ENCODE assay signal across 8 mouse cellular contexts in the genomic region with DNA sequence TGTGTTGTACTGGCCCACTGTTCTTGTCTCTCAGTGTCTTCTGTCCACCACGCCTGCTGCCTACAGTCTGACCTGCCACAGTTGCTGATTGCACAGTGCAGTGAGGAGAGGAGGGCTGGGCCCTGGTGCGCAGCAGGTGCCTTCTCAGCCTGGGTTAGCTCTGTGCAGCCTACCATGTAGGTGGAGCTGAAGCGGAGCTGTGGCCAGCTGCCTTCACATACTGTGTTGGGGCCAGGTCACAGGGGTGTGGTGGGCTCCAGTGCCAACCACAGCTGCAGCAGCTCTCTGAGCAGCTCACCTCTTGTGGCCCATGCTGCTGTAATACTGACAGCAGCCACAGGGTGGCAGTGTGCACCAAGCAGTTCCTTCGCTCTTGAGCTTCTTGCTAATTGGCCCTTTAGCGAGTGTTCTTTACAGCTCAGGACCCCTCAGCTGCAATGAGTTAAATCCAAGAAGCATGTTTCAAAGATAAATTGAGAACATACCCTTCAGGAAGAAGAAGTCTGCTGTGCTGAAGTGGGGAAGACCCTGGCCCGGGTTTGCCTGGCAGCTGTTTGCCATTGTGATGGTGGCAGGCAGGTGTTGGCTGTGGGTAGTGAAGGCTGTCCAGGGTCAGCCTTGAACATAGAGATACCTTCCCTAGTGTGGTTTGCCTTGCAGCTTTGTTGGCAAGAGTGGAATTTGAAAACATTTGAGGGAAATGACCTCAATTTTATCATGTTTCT. TPM values are rescaled to one million over a fixed set of nuclear protein-coding genes. Genes with fewer than 3 reads are reported as not detected.
DNase-seq lines count a peak whose midpoint lies in the region; ATAC-seq lines count a peak whose summit lies in the region.

No protein-coding gene starts in this region.

- 42% methylated on average over 6 of the region's 6 CpGs for WGBS in embryonic facial prominence, embryonic 12.5 days
- WGBS in heart, embryonic 10.5 days = 53% methylated on average over 6 of the region's 6 CpGs
- WGBS in liver, embryonic 12.5 days (ENCODE audit: insufficient replicate concordance) = 45% methylated on average over 6 of the region's 6 CpGs
- 50% methylated on average over 6 of the region's 6 CpGs for WGBS in stomach, embryonic 14.5 days

- H3K36me3 ChIP-seq in embryonic facial prominence, embryonic 12.5 days = peaks cover 54% of the 10 kb centered on the region
- peaks cover 68% of the 10 kb centered on the region for H3K36me3 ChIP-seq in heart, embryonic 10.5 days
- peaks cover 75% of the 10 kb centered on the region for H3K36me3 ChIP-seq in liver, embryonic 12.5 days
- peaks cover 23% of the 10 kb centered on the region for H3K36me3 ChIP-seq in stomach, embryonic 14.5 days (ENCODE audit: control insufficient read depth, insufficient read depth, low read length)

- peak; percentile 89 for DNase-seq in 3T3-L1 (ENCODE audit: low read depth, low spot score)
- DNase-seq in adrenal gland, postnatal 25 days = peak; percentile 85
- peak; percentile 90 for DNase-seq in heart, embryonic 10.5 days (ENCODE audit: low spot score)
- peak; percentile 93 for DNase-seq in kidney, postnatal 10 days
- peak; percentile 27 to 75 for DNase-seq in natural killer cell, adult 2 months (ENCODE audit: low spot score in 2 of 2)

- H3K4me3 ChIP-seq in embryonic facial prominence, embryonic 12.5 days = no peak overlapping the region
- no peak overlapping the region for H3K4me3 ChIP-seq in heart, embryonic 10.5 days
- H3K4me3 ChIP-seq in liver, embryonic 12.5 days = no peak overlapping the region
- no peak overlapping the region for H3K4me3 ChIP-seq in stomach, embryonic 14.5 days (ENCODE audit: low read depth, low read length)

- H3K4me1 ChIP-seq in embryonic facial prominence, embryonic 12.5 days = peaks cover 41% of the 10 kb centered on the region
- peaks cover 52% of the 10 kb centered on the region for H3K4me1 ChIP-seq in heart, embryonic 10.5 days
- peaks cover 72% of the 10 kb centered on the region for H3K4me1 ChIP-seq in liver, embryonic 12.5 days
- no peaks in the 10 kb centered on the region for H3K4me1 ChIP-seq in stomach, embryonic 14.5 days (ENCODE audit: control insufficient read depth, insufficient read depth, low read length)

- peak; percentile 54 for ATAC-seq in embryonic facial prominence, embryonic 12.5 days (ENCODE audit: insufficient number of reproducible peaks, insufficient read depth, low FRiP score, low TSS enrichment)
- ATAC-seq in liver, embryonic 12.5 days = peak; percentile 18
- ATAC-seq in stomach, embryonic 14.5 days (ENCODE audit: insufficient number of reproducible peaks, insufficient read depth, low FRiP score, low read depth) = peak; percentile 29; the same call in 1 of the 2 replicates

- H3K9ac ChIP-seq in embryonic facial prominence, embryonic 12.5 days = no peak overlapping the region
- H3K9ac ChIP-seq in liver, embryonic 12.5 days = no peak overlapping the region
- H3K9ac ChIP-seq in stomach, embryonic 14.5 days (replicated peaks; ENCODE audit: low read depth, low read length) = no peak overlapping the region

- no peak overlapping the region for H3K4me2 ChIP-seq in embryonic facial prominence, embryonic 12.5 days (replicated peaks)
- H3K4me2 ChIP-seq in liver, embryonic 12.5 days = peak overlapping the region; percentile 17
- H3K4me2 ChIP-seq in stomach, embryonic 14.5 days (replicated peaks; ENCODE audit: low read depth, low read length) = no peak overlapping the region

- no peaks in the 10 kb centered on the region for H3K9me3 ChIP-seq in embryonic facial prominence, embryonic 12.5 days
- H3K9me3 ChIP-seq in heart, embryonic 10.5 days = no peaks in the 10 kb centered on the region
- no peaks in the 10 kb centered on the region for H3K9me3 ChIP-seq in liver, embryonic 12.5 days (replicated peaks)
- H3K9me3 ChIP-seq in stomach, embryonic 14.5 days (ENCODE audit: control insufficient read depth, low read depth, low read length) = no peaks in the 10 kb centered on the region

- H3K27ac ChIP-seq in embryonic facial prominence, embryonic 12.5 days = no peak overlapping the region
- peak overlapping the region; percentile 29; the same call in 1 of the 2 replicates for H3K27ac ChIP-seq in heart, embryonic 10.5 days
- H3K27ac ChIP-seq in liver, embryonic 12.5 days = peak overlapping the region; percentile 94
- H3K27ac ChIP-seq in stomach, embryonic 14.5 days (ENCODE audit: low read length) = no peak overlapping the region

- H3K27me3 ChIP-seq in embryonic facial prominence, embryonic 12.5 days = no peaks in the 10 kb centered on the region
- no peaks in the 10 kb centered on the region for H3K27me3 ChIP-seq in heart, embryonic 10.5 days (ENCODE audit: insufficient read depth, poor library complexity, severe bottlenecking)
- no peaks in the 10 kb centered on the region for H3K27me3 ChIP-seq in liver, embryonic 12.5 days (replicated peaks)
- no peaks in the 10 kb centered on the region for H3K27me3 ChIP-seq in stomach, embryonic 14.5 days (ENCODE audit: control insufficient read depth, insufficient read depth, low read length)

RNA-seq across cellular contexts. Expression of gene Parvb, which starts 19.6 kb away (rescaled TPM):
- 18.0 and 18.8 TPM in 2 replicates for total RNA-seq in adrenal gland, postnatal 25 days (2021)
- 4.3 and 6.0 TPM in 2 replicates for polyA plus RNA-seq in embryonic facial prominence, embryonic 12.5 days (2016; fragmentation: Nextera tagmentation; extraction: Ambion mirVana)
- 12.8 and 17.6 TPM in 2 replicates for polyA plus RNA-seq in heart, embryonic 10.5 days (2016; fragmentation: Nextera tagmentation; extraction: Ambion mirVana)
- 7.5 and 10.0 TPM in 2 replicates for polyA plus RNA-seq in liver, embryonic 12.5 days (2016; fragmentation: Nextera tagmentation; extraction: Ambion mirVana)
- 4.1 and 4.4 TPM in 2 replicates for polyA plus RNA-seq in stomach, embryonic 14.5 days (2014; fragmentation: Nextera tagmentation; extraction: Ambion mirVana)

RNA-seq across cellular contexts. Expression of gene Samm50, which starts 20.2 kb away (rescaled TPM):
- total RNA-seq in adrenal gland, postnatal 25 days (2021) = 136 and 143 TPM in 2 replicates
- polyA plus RNA-seq in embryonic facial prominence, embryonic 12.5 days (2016; fragmentation: Nextera tagmentation; extraction: Ambion mirVana) = 108 and 116 TPM in 2 replicates
- polyA plus RNA-seq in heart, embryonic 10.5 days (2016; fragmentation: Nextera tagmentation; extraction: Ambion mirVana) = 122 and 132 TPM in 2 replicates
- 110 and 112 TPM in 2 replicates for polyA plus RNA-seq in liver, embryonic 12.5 days (2016; fragmentation: Nextera tagmentation; extraction: Ambion mirVana)
- 51.6 and 67.7 TPM in 2 replicates for polyA plus RNA-seq in stomach, embryonic 14.5 days (2014; fragmentation: Nextera tagmentation; extraction: Ambion mirVana)

RNA-seq across cellular contexts. Expression of gene Pnpla3, which starts 44.6 kb away (rescaled TPM):
- 33.6 and 34.6 TPM in 2 replicates for total RNA-seq in adrenal gland, postnatal 25 days (2021)
- polyA plus RNA-seq in embryonic facial prominence, embryonic 12.5 days (2016; fragmentation: Nextera tagmentation; extraction: Ambion mirVana) = 1.3 and 1.7 TPM in 2 replicates
- polyA plus RNA-seq in heart, embryonic 10.5 days (2016; fragmentation: Nextera tagmentation; extraction: Ambion mirVana) = 0.51 and 0.68 TPM in 2 replicates
- polyA plus RNA-seq in liver, embryonic 12.5 days (2016; fragmentation: Nextera tagmentation; extraction: Ambion mirVana) = 1.4 and 1.5 TPM in 2 replicates
- polyA plus RNA-seq in stomach, embryonic 14.5 days (2014; fragmentation: Nextera tagmentation; extraction: Ambion mirVana) = 0.51 and 0.70 TPM in 2 replicates

Comparison
In these comparisons a context has a peak if more than half of its experiments do, and no peak if none do; other contexts are left out.
1. H3K27ac ChIP-seq: peak in heart, embryonic 10.5 days (single experiment) and liver, embryonic 12.5 days (single experiment); none in embryonic facial prominence, embryonic 12.5 days (single experiment) and stomach, embryonic 14.5 days (single experiment).
2. Peak in every context shown above with its lines, with median percentiles within 50 percentile points of each other: DNase-seq and ATAC-seq.